Mouse (Mus musculus): ENCODE data around the gene Cabp2. TPM values are rescaled to one million over a fixed set of nuclear protein-coding genes. Genes with fewer than 3 reads are reported as not detected.
"Not testable (repeated sequence)": the region's sequence is repeated elsewhere in the genome, so short reads cannot be mapped to it uniquely, and the experiment has no call there.

Gene Cabp2
- polyA plus RNA-seq, 1 experiment from 2014 or later: not detected

DNA sequence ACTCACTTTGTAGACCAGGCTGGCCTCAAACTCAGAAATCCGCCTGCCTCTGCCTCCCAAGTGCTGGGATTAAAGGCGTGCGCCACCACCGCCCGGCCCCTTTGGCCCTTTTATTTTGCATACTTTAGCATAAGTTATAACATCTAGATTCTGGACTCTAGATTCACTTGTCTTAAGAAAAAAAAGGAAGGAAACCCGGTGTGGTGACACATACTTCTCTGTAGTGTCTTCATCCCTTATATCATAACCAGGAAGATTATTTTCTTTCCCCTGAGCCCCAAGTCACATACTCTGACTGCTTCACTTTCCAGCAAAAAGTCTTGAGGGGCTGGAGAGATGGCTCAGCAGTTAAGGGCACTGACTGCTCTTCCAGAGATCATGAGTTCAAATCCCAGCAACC is 40.5 kb downstream of the Cabp2 start:
- ATAC-seq; H3K9me3 ChIP-seq; H3K27ac ChIP-seq; H3K9ac ChIP-seq (replicated peaks); H3K4me3 ChIP-seq (replicated peaks); H3K27me3 ChIP-seq: not testable (repeated sequence)
- Histone ChIP-seq H3K4me2 (replicated peaks) (peak overlapping the region; percentile 25; the same call in 1 of the 2 replicates), H3K4me1 (replicated peaks) (peaks cover 18% of the 10 kb centered on the region), H3K36me3 (peaks cover 17% of the 10 kb centered on the region)
- WGBS: 69% methylated on average over 6 of the region's 6 CpGs

DNA sequence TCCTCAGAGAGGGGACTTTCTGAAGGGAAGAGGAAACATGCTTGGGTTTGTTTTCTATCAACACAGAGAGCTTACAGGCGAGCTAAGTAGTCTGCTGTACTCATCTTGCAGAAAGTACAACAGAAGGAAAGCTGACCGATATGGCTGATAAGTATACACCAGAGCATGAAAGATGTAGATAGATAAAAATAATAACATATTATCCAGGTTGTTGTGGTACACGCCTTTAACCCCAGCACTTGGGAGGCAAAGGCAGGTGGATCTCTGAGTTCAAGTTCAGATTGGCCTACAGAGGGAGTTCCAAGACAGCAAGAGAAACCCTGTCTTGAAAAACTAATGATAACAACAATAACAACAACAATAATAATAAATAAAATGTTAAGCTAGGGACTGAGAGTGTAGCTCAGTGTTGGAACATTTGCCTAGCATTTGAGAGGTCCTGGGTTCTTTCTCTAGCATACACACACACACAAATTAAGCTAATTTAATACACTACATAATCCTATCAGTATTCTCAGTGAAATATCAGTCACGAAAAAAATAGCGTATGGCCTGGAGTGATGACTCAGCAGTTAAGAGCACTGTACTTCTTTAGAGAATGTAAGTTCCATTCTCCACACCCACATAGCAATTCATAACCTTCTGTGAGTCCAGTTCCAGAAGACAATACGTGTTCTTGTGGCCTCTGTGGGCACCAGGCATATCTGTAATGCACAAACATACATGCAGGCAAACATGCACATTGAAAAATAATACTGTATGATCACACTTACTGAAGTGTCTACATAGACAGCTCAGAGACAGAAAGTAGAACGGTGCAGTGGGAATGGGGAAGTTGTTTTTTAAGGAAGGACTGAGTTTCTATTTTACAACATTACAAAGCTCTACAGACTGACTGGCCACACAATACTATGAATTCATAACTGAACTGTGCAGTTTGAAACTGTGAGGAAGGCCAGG is 41.3 kb downstream of the Cabp2 start:
- Histone ChIP-seq H3K4me2 (replicated peaks) (no peak overlapping the region), H3K36me3 (peaks cover 14% of the 10 kb centered on the region), H3K9ac (replicated peaks) (no peak overlapping the region), H3K27me3 (no peaks in the 10 kb centered on the region), H3K4me3 (replicated peaks) (no peak overlapping the region), H3K9me3 (no peaks in the 10 kb centered on the region), H3K27ac (no peak overlapping the region), H3K4me1 (replicated peaks) (peaks cover 26% of the 10 kb centered on the region)
- no peak for ATAC-seq
- 84% methylated on average over 7 of the region's 7 CpGs for WGBS

DNA sequence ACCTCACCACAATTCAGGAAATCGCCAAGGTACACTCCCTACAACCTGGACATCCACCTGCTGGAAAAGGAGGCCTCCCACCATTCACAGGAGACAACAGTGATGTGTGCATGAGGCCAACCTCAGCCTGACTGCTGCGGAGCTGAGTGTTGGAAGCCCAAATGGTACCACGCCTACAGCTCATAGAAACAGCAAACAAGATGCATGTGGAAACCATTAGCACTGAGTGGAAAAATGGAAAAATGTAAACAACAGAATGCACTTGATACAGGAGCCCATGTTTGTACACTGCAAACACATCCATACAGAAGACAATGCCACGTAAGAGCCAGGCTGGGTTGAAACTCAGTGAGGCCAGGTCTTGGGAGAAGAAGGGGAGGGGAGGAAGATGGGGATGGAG is 43.1 kb downstream of the Cabp2 start:
- peaks cover 27% of the 10 kb centered on the region for H3K4me1 ChIP-seq (replicated peaks)
- H3K27me3 ChIP-seq: no peaks in the 10 kb centered on the region
- H3K27ac ChIP-seq: no peak overlapping the region
- H3K9ac ChIP-seq (replicated peaks): 0 out of 2 replicates have a peak overlapping the region, but pooled peaks have one; percentile 4
- no peak for ATAC-seq
- no peaks in the 10 kb centered on the region for H3K9me3 ChIP-seq
- H3K4me3 ChIP-seq (replicated peaks): no peak overlapping the region
- peaks cover 20% of the 10 kb centered on the region for H3K36me3 ChIP-seq
- H3K4me2 ChIP-seq (replicated peaks): no peak overlapping the region
- WGBS: 86% methylated on average over 4 of the region's 4 CpGs

DNA sequence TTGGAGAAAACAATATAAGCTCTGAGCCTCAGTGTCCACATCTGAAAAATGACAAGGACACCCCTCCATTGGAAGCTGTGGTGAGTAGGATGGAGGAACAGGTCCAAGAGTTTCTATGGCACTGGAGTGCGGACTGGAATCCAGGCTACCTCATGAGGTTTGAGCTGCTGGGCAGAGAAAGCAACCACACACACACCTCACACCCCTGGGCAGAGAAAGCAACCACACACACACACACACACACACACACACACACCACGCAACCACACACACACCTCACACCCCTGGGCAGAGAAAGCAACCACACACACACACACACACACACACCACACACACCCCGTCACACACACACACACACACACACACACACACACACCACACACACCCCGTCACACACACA is 43.9 kb downstream of the Cabp2 start:
- Histone ChIP-seq H3K9ac (replicated peaks) (peak overlapping the region; percentile 88), H3K4me2 (replicated peaks) (peak overlapping the region; percentile 84), H3K36me3 (peaks cover 29% of the 10 kb centered on the region), H3K27ac (peak overlapping the region; percentile 56), H3K4me3 (replicated peaks) (peak overlapping the region; percentile 84), H3K4me1 (replicated peaks) (peaks cover 23% of the 10 kb centered on the region)
- ATAC-seq: peak; percentile 63
- not testable (repeated sequence) for H3K9me3 ChIP-seq, H3K27me3 ChIP-seq
- WGBS: 75% methylated on average over 1 of the region's 4 CpGs

DNA sequence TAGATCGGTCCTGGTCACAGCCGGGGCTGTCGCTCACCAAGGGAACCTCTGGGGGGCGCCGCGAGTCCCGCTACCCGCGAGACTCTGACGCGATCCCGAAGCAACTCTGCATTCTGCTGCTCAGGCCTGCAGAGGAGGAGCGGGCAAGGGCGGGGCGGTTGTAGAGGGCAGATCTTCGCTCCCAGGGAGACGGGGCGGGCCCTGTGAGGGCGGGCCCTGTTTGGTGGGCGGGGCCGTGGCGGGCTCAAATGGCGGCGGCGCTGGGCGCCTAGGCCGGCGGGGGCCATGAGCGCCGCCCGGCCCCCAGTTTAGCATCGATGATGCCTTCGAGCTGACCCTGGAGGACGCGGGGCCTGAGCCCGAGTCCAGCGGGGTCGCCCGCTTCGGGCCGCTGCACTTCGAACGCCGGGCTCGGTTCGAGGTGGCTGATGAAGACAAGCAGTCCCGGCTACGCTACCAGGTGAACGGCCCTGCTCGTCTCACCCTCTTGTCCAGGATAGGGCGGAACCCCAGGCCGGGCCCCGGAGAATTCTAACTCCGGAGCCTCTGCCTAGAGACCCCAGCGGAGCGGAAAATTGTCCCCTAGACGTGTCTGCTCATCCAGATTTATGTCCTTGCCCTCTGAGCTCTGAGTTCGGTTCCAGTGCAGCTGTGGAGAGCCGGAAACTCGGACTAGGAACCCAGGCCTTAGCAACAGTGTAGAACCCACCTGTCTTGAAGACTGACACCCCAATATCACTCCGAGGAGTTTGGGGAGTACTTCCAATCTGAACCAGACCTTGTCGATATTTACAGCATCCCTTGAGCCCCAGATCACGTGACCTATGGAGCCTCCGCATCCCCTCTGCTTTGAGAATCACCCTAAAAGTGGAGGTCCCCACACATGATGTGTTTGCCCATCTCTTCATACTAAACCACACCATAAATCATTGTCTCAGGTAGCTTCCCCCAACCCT is 44.6 kb downstream of the Cabp2 start, which contains the start of gene Aip:
Gene Aip (minus strand): TSS at position 118 of the 956 bp plus-strand sequence.
- H3K4me3 ChIP-seq (replicated peaks): peak within 1 kb of the TSS; percentile 84
- 1% methylated on average over 53 of the region's 64 CpGs for WGBS
- ATAC-seq: peak; percentile 88
- peak within 1 kb of the TSS; percentile 68 for H3K27ac ChIP-seq
- H3K9ac ChIP-seq (replicated peaks): peak within 1 kb of the TSS; percentile 88
- peak within 1 kb of the TSS; percentile 84 for H3K4me2 ChIP-seq (replicated peaks)
- H3K9me3 ChIP-seq: no peaks in the 10 kb centered on the region
- peaks cover 31% of the 10 kb centered on the region for H3K36me3 ChIP-seq
- no peaks in the 10 kb centered on the region for H3K27me3 ChIP-seq
- H3K4me1 ChIP-seq (replicated peaks): peaks cover 16% of the 10 kb centered on the region

DNA sequence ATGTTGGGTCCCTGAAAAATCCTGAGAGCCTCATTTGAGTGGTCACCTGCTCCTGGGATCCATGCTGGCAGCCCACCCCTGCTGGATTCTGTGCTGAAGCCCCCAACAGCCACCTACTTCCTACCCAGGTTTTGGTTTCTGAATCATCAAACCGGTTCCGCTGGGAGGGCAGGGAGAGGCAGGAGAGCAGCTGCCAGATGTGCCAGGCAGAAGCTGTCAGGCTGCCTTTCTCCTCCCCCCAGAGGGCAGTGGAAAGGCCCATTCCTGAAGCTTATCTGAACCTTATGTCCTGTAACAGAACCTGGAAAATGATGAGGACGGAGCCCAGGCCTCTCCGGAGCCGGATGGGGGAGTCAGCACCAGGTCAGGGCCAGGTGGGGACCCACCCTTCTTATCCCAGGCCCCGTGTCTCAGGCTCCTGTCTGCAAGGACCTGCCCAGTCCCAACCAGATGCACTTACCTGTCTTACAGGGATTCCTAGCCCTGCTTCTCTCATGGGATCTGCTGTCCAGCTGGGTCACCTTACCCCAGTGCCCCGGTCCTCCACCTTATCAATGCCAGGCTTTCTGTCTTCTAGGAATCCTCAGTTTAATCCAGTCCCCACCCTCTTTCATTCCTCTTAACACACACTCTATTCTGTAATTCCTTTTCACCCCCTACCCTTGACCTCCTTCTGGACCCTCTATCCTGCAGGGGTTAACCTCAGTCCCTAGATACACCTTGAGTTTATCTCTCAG is 45.5 kb downstream of the Cabp2 start:
- H3K4me2 ChIP-seq (replicated peaks): peak overlapping the region; percentile 84
- H3K27ac ChIP-seq: no peak overlapping the region
- H3K36me3 ChIP-seq: peaks cover 40% of the 10 kb centered on the region
- no peak for ATAC-seq
- H3K4me1 ChIP-seq (replicated peaks): peaks cover 16% of the 10 kb centered on the region
- H3K4me3 ChIP-seq (replicated peaks): peak overlapping the region; percentile 84
- 77% methylated on average over 7 of the region's 7 CpGs for WGBS
- H3K9ac ChIP-seq (replicated peaks): peak overlapping the region; percentile 88
- H3K27me3 ChIP-seq: no peaks in the 10 kb centered on the region
- H3K9me3 ChIP-seq: no peaks in the 10 kb centered on the region

DNA sequence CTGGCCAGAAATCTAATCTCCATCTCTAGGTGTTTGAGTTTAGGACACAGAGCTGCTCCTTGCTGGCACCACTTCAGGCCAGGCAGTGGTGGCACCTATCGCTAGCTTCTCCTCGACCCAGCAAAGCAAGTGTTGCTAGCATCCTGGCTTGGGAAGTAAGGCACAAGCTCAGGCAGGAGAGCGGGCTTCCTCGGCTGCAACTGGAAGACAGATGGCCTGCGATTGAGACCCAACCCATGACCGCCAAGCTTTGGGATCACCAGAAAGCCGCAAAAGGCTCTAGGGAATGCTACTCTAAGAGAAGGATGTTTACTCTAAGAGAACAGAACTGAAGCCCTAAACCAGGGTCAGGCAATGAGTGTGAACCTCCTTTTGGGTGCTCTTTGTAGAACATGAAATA is 48.1 kb downstream of the Cabp2 start:
- Histone ChIP-seq H3K36me3 (peaks cover 56% of the 10 kb centered on the region), H3K9me3 (no peaks in the 10 kb centered on the region), H3K27ac (no peak overlapping the region), H3K4me3 (replicated peaks) (no peak overlapping the region), H3K4me1 (replicated peaks) (peaks cover 16% of the 10 kb centered on the region), H3K9ac (replicated peaks) (0 out of 2 replicates have a peak overlapping the region, but pooled peaks have one; percentile 16), H3K27me3 (no peaks in the 10 kb centered on the region), H3K4me2 (replicated peaks) (no peak overlapping the region)
- ATAC-seq: no peak
- 96% methylated on average over 7 of the region's 7 CpGs for WGBS

DNA sequence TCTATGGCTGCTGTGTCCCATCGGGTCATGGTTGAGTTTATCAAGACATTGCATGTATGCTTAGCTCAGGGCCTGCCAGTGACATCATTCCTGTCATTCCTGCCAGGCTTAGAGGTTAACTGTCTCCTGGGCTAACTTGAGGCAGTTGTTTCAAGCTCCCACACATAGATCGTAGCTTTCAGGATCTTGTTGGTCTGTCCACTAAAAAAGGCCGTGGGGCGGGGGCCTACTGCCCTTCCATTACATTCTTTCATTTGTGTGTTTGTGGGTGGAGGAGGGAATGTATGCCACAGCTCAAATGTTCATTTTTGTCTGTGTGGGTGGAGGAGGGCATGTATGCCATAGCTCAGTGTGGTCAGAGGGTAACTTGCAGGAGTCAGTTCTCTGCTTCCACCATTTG is 48.7 kb downstream of the Cabp2 start:
- Histone ChIP-seq H3K27me3 (no peaks in the 10 kb centered on the region), H3K4me3 (replicated peaks) (no peak overlapping the region), H3K9ac (replicated peaks) (0 out of 2 replicates have a peak overlapping the region, but pooled peaks have one; percentile 16), H3K4me1 (replicated peaks) (peaks cover 16% of the 10 kb centered on the region), H3K4me2 (replicated peaks) (no peak overlapping the region), H3K27ac (no peak overlapping the region), H3K9me3 (no peaks in the 10 kb centered on the region), H3K36me3 (peaks cover 56% of the 10 kb centered on the region)
- 92% methylated on average over 4 of the region's 4 CpGs for WGBS
- ATAC-seq: no peak

DNA sequence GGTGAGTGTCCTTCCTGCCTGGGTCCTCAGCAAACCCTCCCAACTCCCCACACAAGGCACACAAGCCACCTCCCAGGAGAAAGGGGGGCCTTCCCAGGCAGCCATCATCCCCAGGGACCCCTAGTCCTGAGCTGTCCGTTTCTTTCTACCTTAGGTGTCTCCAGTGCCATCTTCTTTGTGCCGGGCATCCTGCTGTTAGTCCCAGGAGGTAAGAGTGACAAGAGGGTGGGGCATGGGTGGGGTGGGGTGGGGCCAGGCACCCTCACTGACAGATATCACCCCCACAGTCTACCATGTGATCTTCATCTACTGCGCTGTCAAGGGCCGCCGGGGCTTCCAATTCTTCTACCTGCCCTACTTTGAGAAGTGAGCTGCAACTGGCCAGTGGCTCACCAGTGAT is 49.7 kb downstream of the Cabp2 start:
- Histone ChIP-seq H3K4me3 (replicated peaks) (no peak overlapping the region), H3K36me3 (peaks cover 56% of the 10 kb centered on the region), H3K27ac (no peak overlapping the region), H3K9me3 (no peaks in the 10 kb centered on the region), H3K27me3 (no peaks in the 10 kb centered on the region), H3K9ac (replicated peaks) (no peak overlapping the region), H3K4me1 (replicated peaks) (peaks cover 16% of the 10 kb centered on the region), H3K4me2 (replicated peaks) (no peak overlapping the region)
- no peak for ATAC-seq
- WGBS: 93% methylated on average over 5 of the region's 5 CpGs

DNA sequence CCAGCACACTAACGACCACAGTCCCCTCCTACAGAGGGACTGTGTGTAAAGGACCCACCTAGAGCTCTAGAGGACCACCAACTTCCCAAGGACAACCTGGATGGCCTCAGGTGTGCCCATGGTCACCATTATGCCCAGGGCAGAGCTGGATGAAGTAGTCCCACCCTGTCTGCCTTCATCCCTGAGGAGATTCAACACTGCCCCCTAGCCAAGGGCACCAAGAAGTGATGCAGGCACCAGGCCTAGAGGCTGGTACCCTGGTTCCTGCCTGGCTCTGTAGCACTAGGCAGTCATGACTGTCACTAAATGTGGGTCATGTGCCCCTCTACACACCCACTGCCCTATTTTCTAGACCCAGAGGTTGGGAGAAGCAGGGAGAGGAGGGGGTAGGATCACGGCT is 50.4 kb downstream of the Cabp2 start:
- no peaks in the 10 kb centered on the region for H3K27me3 ChIP-seq
- H3K4me1 ChIP-seq (replicated peaks): peaks cover 10% of the 10 kb centered on the region
- no peak overlapping the region for H3K27ac ChIP-seq
- WGBS: 92% methylated on average over 2 of the region's 2 CpGs
- no peak for ATAC-seq
- H3K9me3 ChIP-seq: no peaks in the 10 kb centered on the region
- H3K36me3 ChIP-seq: peaks cover 56% of the 10 kb centered on the region
- no peak overlapping the region for H3K9ac ChIP-seq (replicated peaks)
- no peak overlapping the region for H3K4me3 ChIP-seq (replicated peaks)
- no peak overlapping the region for H3K4me2 ChIP-seq (replicated peaks)

DNA sequence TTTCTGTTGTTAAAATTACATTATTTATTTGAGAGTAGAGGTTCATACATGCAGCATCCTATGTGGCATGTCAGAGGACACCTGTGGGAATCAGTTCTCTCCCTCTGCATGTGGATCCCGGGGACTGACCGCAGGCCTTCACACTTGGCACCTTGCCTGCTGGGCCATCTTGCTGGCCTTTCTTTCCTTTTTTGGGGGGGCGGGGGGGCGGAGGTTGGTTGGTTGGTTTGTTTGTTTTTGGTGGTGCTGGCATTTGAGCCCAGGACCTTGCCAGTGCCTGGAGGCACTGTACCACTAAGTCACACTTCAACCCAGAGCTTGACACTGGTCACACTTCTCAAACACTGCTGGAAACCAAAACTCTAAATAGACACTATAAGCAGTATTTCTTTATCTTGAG is 53.0 kb downstream of the Cabp2 start:
- Histone ChIP-seq H3K4me1 (replicated peaks) (peaks cover 7% of the 10 kb centered on the region), H3K27me3 (no peaks in the 10 kb centered on the region; the same call in 1 of the 2 replicates), H3K4me2 (replicated peaks) (no peak overlapping the region), H3K9me3 (no peaks in the 10 kb centered on the region), H3K9ac (replicated peaks) (no peak overlapping the region), H3K4me3 (replicated peaks) (no peak overlapping the region), H3K27ac (no peak overlapping the region), H3K36me3 (peaks cover 37% of the 10 kb centered on the region)
- WGBS: 91% methylated on average over 4 of the region's 4 CpGs
- no peak for ATAC-seq

All from midbrain, embryonic 13.5 days (tissue).